Mouse (Mus musculus): ENCODE measurements at regions not wholly inside any gene's neighbourhood (a gene's known extent, or its start where the extent isn't known, plus 50 kb on each side); places are given as distances from the start of the nearest gene placed in this dataset.
A peak's percentile ranks its signal among the peaks of the same experiment; 100 is the strongest.

GRCm38 (mm10) chr17:64499281-64499997, 101.1 kb upstream of the Man2a1 start:
- peak; percentile 71 to 72 for DNase-seq

- no peak for DNase-seq
Measured at GRCm38 (mm10) chr17:64502376-64502775, 98.2 kb upstream of the Man2a1 start.

- no peak for DNase-seq
Measured at GRCm38 (mm10) chr17:64505956-64506355, 94.6 kb upstream of the Man2a1 start.

DNA sequence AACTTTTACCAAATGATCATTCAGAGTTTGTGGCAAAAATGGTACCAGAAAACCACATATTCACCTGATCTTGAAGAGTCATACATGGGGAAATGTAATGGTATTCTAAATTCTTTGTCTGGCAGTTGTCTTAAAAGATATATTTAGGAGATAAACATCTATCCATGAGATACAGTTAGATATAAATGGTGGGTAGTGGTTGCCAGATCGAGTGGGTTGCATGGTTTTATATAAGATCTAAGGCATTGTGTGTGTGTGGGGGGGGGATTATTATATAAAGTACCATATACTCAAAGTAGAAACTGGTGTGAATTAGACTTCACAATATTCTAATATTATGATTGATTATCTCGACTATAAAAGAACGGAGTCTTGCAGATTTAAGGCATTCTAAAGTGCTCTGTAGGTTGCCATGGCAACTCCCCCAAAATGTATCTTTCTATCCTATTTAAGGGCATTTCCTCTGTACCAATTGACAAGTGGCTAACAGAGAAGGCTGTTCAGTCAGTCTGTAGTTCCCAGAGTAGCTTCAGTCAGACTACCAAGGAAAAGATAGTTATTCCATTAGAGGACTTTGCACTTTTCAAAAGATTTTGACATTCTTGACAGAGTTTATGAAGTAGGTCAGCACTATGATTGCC, 89.3 kb upstream of the Man2a1 start:
- no peak for DNase-seq

GRCm38 (mm10) chr17:64522213-64522612, 78.3 kb upstream of the Man2a1 start:
- no peak for DNase-seq

DNA sequence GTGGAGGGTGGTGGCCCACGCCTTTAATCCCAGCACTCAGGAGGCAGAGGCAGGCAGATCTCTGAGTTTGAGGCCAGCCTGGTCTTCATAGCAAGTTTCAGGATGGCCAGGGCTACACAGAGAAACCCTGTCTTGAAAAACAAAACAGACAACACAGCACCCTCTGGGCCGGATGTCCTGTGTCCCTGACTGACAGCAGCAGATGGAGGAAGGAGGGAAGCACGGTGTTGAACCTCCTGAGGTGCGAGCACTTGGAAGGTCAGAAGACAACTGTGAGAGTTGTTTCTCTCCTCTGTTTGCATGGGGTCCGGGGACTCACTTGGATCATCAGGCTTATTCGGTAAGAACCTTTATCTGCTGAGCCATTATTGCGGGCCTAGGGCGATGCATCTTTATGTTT, 76.6 kb upstream of the Man2a1 start:
- no peak for DNase-seq

GRCm38 (mm10) chr17:64527817-64528216, 72.7 kb upstream of the Man2a1 start:
- no peak for DNase-seq

- no peak for DNase-seq
Measured at GRCm38 (mm10) chr17:64528476-64528875, 72.1 kb upstream of the Man2a1 start.

DNA sequence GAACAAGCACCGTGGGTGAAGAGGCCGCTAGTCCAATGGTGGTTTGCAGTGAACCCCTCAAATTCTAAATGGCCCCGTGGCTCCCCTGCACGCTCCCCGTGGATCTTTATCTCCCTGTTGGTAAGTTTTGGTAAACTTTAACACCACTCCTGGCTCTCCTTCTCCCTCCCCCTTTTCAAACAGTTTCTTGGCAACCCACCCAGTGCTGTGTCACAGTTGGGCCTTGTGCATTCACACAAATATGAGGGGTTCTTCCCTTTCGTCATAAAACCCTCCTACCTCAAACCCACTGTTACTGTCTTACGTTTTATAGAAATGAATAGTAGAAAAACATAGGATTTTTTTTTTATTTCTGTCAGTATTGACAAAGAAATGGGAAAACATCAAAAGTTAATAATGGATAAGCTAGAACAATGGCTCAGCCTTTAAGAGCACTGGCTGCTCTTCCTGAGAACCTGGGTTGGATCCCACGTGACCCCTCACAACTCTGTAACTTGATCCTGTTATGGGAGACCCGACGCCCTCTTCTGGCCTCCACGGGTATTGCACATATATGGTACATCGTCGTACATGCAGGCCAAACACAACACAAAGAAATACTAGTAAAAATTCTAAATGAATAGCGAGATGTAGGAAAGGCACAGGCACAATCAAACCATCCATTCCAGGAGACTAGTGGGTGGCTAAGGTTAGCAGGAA, 71.1 kb upstream of the Man2a1 start:
- DNase-seq: no peak

- no peak for DNase-seq
Measured at GRCm38 (mm10) chr17:64531150-64531549, 69.4 kb upstream of the Man2a1 start.

GRCm38 (mm10) chr17:64534323-64534722, 66.2 kb upstream of the Man2a1 start:
- no peak for DNase-seq

DNA sequence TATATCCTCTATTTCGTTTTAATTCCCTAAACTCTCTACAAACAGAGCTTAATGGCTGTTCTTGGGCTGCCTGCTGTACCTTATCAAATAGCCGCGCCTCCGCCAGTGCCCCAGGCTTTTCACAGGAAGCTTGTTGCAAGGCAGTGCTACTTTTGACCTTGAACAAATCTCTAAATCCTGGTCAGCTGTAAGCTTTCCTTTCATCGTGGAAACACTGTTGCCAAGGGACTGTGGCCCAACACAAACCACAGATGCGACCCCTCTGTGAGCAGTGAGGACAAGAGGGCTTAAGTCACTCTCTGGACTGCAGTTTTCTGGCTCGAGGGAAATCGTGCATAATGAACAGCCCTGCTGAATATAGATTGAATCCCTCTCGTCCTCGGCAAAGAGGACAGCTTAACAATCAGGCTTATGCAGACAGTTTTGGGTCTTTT, 62.0 kb upstream of the Man2a1 start:
- peak in 1 of 2 experiments; percentile 15 for DNase-seq

GRCm38 (mm10) chr17:64540411-64540810, 60.1 kb upstream of the Man2a1 start:
- no peak for DNase-seq

- peak; percentile 67 to 73 for DNase-seq
Measured at GRCm38 (mm10) chr17:64548536-64548935, 52.0 kb upstream of the Man2a1 start.

DNA sequence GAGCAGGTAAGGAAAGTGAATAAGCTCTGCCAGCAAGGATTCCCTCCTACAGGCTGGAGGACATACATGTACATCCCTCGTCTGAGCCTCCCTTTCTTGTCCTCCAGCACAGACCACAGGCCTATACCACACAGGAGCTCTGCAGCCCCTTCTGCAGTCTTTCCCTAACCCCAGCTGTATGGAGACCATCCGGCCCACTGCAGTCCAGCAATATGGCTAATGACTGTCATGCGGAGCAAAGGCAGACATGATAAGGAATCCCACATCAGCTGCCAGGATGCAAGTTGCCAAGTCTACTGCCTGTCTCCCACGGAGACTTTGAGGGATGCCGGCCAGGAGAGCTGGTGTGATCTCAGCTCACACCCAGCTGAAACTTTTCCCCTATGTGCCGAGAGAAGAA, 50.5 kb upstream of the Man2a1 start:
- DNase-seq: peak; percentile 31 to 34

Data from cerebellum, postnatal 14 days (tissue).